Mouse (Mus musculus): ENCODE measurements around the gene Ten1.

DNA sequence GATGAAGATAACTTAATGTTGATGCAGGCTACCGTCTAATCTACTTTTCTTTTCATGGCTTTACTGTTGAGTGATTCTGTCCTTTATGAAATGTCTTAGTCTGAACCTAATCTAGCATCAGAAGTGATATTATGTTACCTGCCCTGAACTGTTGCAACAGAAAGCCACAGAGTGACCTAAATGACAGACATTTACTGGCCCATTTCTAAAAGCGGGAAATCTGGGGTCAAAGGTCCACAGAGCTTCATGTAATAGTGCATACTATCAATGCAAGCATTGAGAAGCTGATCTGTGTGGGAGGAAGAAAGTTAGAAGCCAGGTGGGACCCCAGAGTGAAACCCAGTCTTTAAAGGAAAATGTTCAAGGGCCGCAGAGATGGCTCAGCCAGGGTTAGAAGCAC is 4.5 kb downstream of the Ten1 start:
- no peak for TF ChIP-seq CTCF (IDR thresholded peaks at IDR 0.05; ENCODE audit: low read depth)
- no peak for TF ChIP-seq EP300 (IDR thresholded peaks at IDR 0.05; ENCODE audit: low read depth)
